Mouse (Mus musculus): ENCODE results near the gene Sh3bgrl. TPM values are rescaled to one million over a fixed set of nuclear protein-coding genes. Genes with fewer than 3 reads are reported as not detected.

Gene Sh3bgrl
- total RNA-seq, 2 experiments from 2014 or later, result 93.6 to 147 TPM

DNA sequence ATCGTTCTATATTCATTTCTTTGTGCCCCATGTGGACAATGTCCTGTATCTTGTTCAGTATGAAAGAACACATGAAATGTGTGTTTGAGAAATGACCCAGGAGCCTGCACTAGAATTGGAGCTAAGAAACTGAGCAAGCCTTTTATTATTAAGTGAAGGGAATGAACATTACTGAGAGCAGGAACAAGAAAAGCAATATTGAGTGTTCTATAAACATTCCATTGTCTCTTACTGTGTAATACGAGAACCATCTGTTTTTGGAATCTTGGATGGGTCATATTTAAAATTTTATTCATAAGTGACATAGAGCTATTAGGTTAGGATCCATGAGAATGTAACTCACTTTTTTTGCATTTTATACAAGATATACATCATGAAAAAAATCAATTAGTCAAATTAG lies 36.7 kb downstream of the Sh3bgrl start:
- no peak for DNase-seq

DNA sequence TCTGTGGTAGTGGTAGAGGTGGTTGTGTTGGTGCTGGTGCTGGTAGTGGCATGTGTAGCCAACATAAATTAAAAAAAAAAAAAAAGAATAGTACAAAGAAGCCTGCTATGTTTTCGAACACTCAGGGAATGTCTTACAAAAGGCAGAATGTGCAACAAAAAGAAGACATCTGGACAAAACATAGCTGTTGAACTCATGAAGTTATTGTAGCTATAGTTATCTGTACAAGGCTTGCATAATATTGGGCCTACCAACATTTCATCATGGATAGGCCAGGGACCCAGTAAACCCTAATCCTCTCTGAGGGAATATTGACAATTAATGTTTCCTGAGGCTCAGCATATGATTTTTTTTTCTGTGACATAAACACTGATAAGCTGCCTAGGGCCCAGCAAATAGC lies 37.3 kb downstream of the Sh3bgrl start:
- DNase-seq, result no peak

DNA sequence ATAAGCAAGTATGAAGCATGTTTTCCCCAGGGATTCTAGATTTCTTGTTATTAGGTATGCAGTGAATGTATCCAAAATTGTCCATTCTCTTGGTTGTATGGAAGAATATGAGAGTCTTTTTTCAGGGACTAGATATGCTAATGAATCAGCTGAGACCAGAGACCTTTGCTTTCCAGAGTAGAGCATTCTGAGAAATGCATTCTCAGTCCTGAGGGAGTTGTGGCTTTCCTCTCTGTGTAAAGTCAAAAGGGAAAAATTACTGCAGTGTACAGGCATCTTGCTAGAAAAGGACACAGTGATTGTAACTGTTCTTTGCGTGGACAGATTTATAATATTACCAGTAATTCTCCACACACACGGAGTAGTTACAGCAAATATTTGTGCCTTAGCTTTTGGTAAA lies 38.3 kb downstream of the Sh3bgrl start:
- no peak for DNase-seq

DNA sequence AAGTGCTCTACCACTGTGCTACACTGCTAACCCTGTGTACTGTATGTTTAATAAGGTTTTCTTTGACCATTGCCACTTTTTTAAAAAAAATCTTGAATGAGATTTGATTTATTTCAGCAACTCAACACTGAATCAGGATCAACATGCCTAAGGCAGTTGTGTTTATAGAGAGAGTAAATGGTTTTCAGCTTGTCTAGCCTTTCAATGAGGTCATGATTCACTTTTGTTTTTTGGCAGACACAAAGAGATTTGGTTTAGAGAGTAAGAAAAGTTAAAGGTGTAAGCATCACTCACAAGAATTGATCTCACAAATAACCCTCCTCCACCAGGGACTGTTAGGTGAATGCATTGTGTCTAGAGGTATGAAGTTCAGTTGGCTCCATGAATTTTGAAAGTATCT lies 41.1 kb downstream of the Sh3bgrl start:
- no peak for DNase-seq

DNA sequence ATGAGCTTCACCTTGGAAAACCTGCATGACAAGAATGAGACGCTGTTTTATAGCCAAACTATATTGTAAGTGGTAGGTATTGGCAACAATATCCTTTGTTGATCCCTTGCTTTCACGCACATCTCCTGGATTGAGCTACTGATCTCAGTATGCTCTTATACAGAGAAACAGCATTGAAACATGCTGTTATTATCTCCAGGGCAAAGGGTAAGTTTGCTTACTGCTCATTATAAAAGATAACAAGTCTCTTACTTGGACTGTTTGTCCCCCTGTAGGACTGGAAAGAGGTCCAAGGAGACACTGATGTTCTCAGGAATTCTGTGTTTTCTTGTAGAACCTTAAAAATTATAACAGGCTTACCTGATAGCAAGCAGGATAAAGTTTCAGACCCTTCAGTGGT lies 41.7 kb downstream of the Sh3bgrl start:
- DNase-seq, result no peak

DNA sequence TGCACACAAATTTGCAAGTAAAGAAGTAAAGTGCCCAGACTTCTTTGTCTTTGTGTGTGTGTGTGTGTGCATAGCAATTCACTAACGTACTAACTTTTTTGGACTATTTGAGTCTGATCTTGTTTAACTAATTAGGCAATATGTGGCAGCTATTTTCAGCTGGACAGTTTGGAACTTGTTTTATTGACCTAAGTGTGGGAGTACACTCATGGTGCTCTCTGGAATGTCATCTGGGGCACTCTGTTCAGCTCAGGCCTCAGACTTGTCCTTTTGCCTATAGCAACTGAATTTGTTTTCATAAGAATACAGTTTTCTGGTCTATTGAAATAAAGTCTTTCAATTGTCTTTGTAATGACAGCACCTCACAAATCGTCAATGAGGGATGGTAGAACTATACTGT lies 42.1 kb downstream of the Sh3bgrl start:
- no peak for DNase-seq

GRCm38 (mm10) chrX:109141337-109141870 lies 46.2 kb downstream of the Sh3bgrl start:
- DNase-seq, result no peak

GRCm38 (mm10) chrX:109142281-109142680 lies 47.1 kb downstream of the Sh3bgrl start:
- no peak for DNase-seq

DNA sequence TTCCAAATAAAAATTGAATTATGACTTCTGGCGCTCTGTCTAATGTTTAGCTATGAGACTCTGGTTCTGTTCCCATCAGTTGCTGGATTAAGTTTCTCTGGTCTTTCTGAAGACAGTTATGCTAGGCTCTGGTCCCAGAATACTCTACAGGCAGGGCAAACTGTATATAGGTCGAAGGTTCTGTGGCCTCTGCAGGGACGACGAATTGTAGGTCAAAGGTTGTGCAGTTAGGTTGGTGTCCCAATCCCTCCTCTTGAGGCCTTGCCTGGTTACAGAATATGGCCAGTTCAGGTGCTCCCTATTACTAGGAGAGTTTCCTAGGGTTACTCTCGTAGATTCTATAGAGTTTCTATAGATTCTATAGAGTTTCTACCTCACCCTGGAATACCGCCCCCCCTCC lies 50.6 kb downstream of the Sh3bgrl start:
- DNase-seq, result no peak

- no peak for DNase-seq
These were observed 51.9 kb downstream of the Sh3bgrl start for GRCm38 (mm10) chrX:109147108-109147507.

DNA sequence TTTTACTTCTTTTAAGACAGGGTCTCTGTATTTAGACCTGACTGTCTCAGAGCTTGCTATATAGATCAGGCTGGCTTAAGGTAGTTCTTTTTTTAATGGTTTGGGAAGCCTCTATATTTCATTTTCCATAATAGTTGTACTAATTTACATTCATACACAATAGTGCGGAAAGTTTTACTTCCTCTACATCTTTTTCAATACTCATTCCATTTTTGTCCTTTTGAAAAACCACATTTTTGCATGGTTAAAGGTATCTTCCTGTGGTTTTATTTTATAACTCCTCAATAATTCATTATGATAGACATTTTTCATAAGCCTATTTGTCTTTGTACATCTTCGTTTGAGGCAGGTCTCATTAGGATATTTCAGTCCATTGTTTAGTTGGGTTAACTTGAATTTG lies 56.1 kb downstream of the Sh3bgrl start:
- DNase-seq, result no peak

DNA sequence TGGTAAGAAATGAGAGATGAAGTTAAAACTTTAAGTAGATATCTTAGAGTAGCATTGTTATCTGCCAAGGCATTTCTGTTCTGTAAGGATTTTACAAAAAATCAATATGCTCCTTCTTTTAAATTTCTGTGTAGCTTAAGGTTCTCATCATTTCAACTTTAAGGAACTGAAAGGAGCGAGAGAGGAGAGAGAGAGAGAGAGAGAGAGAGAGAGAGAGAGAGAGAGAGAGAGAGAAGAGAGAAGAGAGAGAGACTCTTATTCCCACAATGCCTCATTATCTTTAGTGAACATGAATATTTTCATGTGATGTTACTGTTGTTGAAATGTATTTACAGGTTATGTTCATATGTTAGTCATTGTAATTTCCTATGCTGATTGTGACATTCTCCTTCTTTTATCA lies 65.2 kb downstream of the Sh3bgrl start:
- DNase-seq, result no peak

- DNase-seq, result no peak
These were observed 65.7 kb downstream of the Sh3bgrl start for GRCm38 (mm10) chrX:109160901-109161300.

- DNase-seq, result no peak
These were observed 79.9 kb downstream of the Sh3bgrl start for GRCm38 (mm10) chrX:109175038-109175437.

GRCm38 (mm10) chrX:109175470-109175869 lies 80.3 kb downstream of the Sh3bgrl start:
- DNase-seq, result no peak

DNA sequence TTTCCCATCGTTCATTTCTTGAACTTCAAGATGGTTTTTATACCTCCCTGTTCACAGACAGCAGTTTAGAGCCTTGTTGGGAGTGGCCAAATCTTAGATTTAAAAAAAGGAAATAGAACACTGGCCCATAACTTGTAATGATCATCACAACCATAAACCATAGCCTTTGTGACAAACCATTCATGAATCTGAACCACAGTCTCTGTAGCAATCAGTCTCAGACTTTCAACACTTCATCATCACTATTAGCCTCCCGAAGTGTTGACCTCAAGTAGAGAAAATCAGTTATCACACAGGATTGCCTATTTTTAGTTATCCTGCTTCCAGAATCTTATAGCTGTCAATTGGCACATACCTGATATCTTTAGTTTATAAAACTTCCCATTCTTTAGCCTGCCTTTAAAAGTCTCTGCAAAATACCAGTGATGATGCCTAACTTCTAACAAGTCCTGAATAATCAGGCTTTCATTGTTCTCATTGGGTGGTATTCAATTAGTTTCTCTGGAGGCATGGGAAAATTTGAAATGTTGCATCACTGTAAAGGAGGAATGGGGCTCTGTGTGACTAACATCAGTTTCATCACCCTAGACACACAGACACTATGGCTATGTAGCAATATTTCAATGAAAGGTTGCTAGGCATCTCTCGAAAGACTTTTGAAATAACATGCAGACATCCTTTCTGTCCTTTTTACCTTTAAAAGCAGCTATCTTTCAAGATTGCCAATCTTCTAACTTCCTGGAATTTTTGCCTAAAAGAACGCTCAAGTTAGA lies 89.7 kb downstream of the Sh3bgrl start:
- DNase-seq, result no peak

- DNase-seq, result no peak
These were observed 94.4 kb downstream of the Sh3bgrl start for GRCm38 (mm10) chrX:109189607-109190006.

- peak; percentile 8 to 29 for DNase-seq
These were observed 95.8 kb downstream of the Sh3bgrl start for GRCm38 (mm10) chrX:109190969-109191368.

DNA sequence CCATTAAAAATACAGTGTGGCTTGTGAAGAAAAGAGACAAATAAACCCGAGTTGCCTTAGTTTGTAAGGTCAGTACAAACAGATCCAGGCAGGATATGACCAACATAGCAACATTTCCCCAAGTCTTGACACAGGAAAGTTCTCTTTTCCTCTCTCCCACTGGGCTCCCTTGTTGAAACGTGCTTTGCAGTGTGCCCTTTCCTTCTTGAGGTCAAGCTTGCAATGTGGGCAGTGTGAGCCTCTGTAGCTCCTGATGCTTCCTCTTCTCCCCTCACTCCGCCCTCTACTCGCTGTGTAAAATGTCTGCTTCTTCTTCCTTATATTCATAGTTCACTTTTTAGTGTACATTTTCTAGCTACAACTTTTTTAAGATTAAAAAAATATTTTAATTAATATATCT lies 96.3 kb downstream of the Sh3bgrl start:
- DNase-seq, result peak in 1 of 2 experiments; percentile 15

GRCm38 (mm10) chrX:109196468-109196867 lies 101.3 kb downstream of the Sh3bgrl start, which contains the start of gene Gm6377:
Gene Gm6377 (plus strand): TSS chrX:109196756.
- no peak for DNase-seq

DNA sequence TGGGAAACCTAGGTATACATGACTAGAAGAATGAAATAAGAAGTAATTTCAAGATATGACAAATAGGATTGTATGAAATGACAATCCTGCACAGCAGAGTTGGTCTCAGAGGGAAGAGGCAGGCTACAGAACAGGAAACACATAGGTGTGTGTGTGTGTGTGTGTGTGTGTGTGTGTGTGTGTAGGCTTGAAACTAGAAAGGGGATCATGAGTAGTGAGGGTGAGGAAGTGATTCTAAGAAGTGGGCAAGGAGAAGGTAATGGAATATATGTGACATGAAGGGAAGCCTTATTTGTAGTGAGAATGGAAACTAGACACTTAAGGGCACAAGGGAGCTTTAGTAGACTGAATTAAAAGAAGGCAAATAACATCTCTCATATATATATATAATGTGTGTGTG lies 112.7 kb downstream of the Sh3bgrl start:
- DNase-seq, result no peak

DNA sequence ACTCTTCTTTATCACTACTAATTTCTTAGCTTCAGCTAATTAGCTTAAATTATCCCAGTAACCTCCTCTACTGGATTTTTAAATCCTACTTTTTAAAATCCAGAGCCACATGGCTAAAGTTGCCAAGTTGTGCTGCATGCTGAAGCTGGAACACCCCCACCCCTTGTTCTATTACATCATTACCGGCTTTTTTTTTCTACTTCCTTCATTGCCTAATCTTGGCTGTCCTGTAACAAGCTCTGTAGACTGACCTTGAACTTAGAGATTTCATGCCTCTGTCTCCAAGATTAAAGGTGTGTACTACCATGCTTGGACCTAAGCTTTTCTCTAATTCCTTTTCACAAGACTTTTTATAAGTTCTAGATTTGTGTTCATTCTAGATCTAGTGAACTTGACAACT lies 133.6 kb downstream of the Sh3bgrl start:
- no peak for DNase-seq

- DNase-seq, result no peak
These were observed 140.3 kb downstream of the Sh3bgrl start for GRCm38 (mm10) chrX:109235383-109236036.

DNA sequence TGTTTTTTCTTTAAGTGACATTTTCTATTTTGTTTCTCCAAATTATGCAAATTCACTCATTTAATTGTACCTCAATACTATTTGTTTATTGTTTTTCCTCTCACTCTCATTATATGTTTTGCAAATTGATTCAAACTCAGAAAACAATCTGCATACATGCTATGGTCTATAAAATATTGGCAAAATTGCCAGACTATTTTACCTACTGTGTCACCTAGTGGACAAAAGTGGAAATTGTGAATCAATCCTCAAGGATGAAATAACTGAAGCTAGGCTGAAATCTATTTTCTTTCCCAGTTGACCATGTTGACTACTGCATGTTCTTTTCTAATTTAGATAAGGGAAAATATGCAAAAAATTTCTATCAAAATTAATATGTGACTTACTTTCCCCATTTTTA lies 143.0 kb downstream of the Sh3bgrl start:
- DNase-seq, result no peak
